Mouse (Mus musculus): ENCODE data around the gene Slc39a13.
"Not testable (repeated sequence)": the region's sequence is repeated elsewhere in the genome, so short reads cannot be mapped to it uniquely, and the experiment has no call there.

Slc39a13 gene

DNA sequence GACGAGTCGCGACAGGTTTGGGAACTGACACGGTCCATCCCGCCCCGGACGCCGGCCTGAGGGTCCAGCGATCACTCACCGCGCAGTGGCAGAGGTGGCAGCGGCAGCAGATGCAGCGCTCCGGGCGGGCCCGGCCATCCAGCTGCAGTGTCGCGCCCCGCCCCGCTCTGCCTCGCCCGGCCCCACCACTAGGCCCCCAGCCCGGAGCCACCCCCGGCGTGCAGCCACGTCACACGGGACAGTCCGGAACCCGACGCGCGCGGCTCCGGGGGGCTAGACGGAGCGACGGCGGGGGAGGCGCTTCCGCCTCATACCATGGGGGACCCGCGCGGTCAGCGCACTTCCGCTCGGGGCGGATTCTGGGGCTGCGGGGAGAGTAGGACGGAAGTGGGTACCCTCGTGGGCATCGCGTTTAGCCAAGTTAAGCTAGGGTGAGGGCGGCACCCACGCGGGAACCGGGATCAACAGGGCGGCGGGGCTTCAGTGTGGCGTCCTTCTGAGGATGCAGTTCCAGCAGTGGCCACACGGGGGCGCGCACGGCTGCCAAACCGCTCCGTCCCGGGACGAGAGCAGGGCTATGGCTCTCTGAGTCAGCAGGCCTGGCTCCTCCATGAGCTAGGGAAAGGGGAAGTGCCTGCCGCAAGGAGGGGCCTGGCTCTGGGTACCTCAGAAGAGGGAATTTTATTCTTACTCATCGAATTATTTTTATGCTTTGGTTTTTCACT, at the start of gene Slc39a13:
Slc39a13 (minus strand) TSS at position 342 of the 725 bp plus-strand sequence.
- peak; percentile 97 for DNase-seq

- no peak for DNase-seq
Measured at GRCm38 (mm10) chr2:91119551-91119950, 49.3 kb upstream of the Slc39a13 start.

DNA sequence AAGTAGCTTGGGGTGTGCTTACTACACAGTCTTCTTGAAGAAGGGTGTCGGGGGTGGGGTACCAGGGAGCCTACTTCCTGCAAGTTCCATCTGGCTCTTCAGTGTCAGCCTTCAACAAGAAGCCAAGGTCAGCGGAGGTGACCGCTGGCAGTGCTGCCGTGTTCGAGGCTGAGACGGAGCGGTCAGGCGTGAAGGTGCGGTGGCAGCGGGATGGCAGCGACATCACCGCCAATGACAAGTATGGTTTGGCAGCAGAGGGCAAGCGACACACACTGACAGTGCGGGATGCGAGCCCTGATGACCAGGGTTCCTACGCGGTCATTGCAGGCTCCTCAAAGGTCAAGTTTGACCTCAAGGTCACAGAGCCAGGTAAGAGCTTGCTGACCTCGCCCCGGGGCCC, 48.8 kb upstream of the Slc39a13 start:
- peak; percentile 7 for DNase-seq

DNA sequence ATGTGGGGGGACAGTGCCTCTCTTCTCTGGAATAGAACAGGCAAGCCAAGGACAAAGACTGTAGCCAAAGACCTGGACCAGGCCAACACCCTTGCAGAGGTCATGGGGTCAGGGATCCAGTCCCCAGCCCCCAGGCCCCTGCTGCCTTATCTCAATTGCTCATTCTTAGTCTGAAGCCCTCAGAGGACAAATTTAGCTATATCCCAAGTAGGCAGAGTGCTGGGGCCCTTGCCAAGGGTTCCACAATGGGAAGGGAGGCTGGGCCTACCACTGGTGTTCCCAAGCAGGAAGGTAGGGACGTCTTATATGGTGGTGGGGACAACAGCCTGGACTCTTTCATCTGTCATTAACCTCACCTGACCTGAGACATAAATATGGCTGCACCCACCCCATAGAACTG, 48.4 kb upstream of the Slc39a13 start:
- DNase-seq = no peak

DNA sequence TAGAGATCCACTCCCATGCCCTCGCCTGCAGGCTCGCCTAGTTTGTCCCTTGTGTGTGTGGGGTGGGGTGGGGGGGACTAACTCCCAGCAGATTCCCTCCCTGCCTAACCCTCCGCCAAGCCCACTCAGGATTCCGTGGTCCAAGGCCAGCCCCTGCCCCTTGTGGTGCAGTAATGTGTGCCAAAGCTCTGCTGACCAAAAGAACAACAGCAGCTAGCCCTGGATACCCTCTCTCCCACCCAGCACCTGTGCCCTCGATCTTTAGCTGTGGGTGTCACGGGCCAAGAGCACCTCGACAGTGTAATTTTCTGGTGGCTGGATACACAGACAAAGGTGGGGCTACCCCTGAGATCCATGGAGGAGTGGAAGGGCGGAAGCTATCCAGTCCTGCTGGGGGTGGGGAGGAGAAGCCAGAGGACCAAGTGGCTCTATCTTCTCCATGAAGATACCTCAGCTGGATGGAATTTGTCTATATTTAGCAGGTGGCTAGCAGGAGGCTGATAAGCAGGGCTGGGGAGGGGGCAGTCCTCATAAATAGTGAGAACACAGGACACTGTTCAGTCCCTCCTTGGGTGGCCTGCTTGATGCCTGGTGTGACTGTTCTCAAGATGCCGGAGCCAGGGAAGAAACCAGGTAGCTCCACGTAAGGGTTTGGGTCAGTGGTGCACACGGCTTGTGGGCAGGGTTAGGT, 47.5 kb upstream of the Slc39a13 start, which contains the start of gene Mybpc3:
Mybpc3 (plus strand) TSS at position 560 of the 691 bp plus-strand sequence.
- no peak for DNase-seq

DNA sequence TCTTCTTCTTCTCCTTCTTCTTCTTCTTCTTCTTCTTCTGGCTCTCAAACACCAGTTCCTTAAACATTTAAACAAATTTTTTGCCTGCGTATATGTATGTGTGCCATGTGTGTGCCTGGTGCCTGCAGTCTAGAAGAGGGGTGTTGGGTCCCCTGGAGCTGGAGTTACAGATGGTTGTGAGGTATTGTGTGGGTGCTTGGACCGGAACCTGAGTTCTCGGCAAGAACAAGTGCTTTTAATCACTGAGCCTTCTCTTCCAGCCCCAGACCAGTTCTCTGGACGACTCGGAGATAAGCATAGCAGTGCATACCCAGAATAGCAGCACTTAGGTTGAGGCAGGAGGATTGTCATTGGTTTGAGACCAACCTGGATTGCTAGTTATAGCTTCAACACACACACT, 46.6 kb upstream of the Slc39a13 start:
- no peak for DNase-seq

- DNase-seq = no peak
Measured at GRCm38 (mm10) chr2:91115578-91115970, 45.4 kb upstream of the Slc39a13 start.

GRCm38 (mm10) chr2:91114781-91115577, 44.8 kb upstream of the Slc39a13 start:
- peak; percentile 94 for DNase-seq

- DNase-seq = no peak
Measured at GRCm38 (mm10) chr2:91113852-91114251, 43.6 kb upstream of the Slc39a13 start.

- no peak for DNase-seq
Measured at GRCm38 (mm10) chr2:91113334-91113733, 43.1 kb upstream of the Slc39a13 start.

DNA sequence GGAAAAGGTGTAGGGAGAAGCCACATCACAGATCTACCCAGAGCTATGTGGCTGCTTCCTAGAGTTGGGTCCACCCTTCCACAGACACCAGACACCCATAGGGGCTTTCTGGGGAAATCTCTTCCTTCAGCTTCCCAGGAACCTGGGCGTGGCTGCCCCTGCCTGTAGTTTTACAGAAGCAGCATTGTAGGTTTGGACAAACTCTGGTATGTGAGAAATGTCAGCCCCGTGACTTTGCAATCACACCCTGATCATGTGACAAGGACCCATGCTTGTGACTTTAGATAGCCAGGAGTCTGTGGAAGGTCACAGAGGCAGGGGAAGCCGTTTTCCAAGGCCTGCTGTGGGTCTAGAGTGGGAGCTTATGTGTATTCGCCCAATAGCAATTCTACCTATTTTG, 42.3 kb upstream of the Slc39a13 start:
- DNase-seq = no peak

DNA sequence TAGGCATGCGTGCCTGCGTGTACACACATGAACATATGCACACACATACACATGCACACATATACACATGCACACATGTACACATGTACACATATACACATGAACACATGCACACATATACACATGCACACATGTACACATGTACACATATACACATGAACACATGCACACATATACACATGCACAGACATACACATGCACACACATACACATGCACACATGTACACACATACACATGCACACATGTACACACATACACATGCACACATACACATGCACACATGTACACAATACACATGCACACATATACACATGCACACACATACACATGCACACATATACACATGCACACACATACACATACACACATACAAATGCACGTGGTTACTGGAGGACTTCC, 41.6 kb upstream of the Slc39a13 start:
- DNase-seq = not testable (repeated sequence)

DNA sequence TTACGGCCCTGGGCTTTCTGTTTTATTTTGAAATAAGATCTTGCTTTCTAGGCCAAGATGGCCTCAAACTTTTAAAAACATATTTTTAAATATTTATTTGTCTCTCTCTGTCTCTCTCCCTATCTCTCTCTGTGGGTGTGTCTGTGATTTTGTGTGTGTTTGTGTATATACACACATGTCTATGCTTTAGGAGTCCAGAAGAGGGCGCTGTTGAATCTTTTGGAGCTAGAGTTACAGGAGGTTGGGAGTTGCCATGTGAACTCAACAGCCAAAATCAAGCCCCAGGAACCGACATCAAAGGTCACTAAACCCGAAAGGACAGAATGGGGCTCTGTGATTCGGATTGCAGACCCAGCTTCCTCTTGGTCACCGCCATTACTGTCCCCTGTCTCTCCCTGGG, 40.2 kb upstream of the Slc39a13 start:
- DNase-seq = no peak

DNA sequence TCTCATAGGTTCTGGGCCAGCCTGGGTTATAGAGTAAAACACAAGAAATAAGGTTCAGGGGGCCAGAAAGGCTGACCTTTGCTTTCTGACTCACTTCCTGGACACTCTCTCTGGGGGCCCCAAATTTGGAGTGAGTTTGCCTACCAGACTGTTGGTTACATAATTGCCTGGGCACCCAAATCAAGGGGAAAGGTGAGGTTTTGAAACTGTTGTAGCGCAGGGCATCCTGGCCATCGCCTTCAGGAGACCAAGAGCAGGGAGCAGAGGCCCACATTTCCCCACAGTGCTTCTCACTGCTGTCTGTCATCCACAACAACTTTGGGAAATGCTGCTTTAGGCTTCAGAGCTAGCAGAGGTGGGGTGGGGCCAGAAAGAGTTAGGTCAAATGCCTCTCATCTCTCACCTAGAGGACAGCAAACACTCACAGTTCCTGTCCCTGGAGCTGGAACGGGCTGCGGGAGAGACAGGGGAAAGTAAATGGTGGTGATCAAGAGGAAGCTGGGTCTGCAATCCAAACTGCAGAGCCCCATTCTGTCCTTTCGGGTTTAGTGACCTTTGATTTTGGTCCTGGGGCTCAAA, 39.7 kb upstream of the Slc39a13 start:
- no peak for DNase-seq

- no peak for DNase-seq
Measured at GRCm38 (mm10) chr2:91109241-91109640, 39.0 kb upstream of the Slc39a13 start.

- DNase-seq = no peak
Measured at GRCm38 (mm10) chr2:91108156-91108555, 37.9 kb upstream of the Slc39a13 start.

DNA sequence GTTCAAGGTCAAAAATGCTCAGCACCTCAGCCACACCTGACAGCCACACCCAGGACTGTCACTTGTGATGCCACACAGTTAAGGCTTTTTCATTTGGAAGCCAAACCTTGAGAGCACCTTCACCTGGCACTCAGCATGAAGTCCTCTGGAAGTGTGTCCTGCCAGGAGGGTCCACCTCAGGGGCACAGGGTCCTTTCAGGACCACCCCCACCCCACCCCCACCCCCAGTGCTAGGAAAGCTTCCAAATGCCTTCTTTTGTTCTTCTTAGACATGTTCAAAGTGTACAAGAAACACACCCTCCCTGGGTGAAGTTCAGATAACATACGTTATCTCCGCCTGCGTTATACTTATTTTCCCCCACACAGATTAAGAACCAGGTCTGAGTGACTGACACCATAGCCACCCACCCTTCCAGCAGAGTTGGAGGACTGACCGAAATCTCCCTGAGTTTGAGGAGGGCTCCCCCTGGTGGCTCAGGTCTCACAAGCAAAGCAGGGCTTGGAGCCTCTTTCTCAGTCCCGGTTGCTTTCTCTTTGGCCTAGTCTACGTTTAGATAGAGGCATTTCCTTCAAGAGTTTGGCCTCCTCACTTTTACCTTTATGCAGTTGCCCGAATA, 31.0 kb upstream of the Slc39a13 start:
- peak; percentile 90 for DNase-seq

- no peak for DNase-seq
Measured at GRCm38 (mm10) chr2:91098156-91098555, 27.9 kb upstream of the Slc39a13 start.

DNA sequence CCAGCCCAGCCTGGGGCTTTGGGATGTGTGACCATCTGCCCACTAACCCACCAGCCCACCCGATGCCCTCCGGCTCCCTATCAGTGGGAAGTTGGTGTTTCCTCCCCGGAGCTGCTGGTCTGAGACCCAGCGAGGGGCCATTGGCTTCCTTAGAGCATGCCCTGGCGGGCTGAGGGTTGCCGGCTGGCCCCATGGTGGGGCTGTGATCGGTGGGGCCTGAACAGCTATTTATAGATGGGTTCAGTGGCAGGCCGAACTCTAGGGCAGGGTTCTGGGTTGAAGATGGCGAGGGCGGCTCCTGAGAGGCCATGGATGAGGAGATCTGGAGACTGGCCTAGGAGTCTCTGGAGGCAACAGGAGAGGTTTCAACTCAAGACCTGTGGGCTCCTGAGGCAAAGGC, 26.8 kb upstream of the Slc39a13 start:
- no peak for DNase-seq

- no peak for DNase-seq
Measured at GRCm38 (mm10) chr2:91096524-91096923, 26.3 kb upstream of the Slc39a13 start.

DNA sequence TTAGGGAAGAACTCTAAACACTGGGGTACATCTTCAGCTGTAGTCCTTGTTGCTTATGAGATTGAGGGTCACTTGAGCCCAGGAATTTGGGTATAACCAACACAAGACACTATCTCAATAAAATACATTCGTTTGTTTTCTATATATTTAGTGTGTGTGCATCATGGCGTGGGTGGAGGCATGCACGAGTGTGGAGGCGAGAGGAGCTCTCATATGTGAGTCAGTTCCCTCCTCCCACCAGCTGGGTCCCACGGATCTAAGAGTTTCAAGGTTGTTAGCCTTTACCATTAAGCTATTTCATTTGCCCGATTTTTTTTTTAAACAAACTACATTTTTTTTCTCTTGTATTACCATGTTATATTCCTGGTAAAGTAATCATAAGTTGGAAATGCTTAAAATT, 20.6 kb upstream of the Slc39a13 start:
- DNase-seq = no peak

DNA sequence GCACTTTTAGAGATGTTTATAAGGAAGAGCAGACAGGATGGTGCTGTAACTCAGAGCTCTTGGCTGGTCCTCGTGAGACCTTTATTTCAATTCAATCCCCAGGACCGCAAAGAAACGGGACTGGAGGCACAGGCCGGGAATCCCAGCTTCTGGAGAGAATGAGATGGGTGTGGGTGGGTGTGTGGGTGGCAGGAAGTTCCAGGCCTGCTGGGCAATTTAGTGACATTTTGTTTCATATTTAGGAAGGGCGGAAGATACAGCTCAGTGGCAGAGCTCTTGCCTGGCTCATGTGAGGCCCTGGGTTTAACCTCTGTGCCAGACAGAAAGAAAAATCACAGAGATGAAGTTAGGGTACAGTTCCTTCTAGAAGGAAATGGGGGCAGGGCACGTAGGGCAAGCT, 20.0 kb upstream of the Slc39a13 start:
- no peak for DNase-seq

DNA sequence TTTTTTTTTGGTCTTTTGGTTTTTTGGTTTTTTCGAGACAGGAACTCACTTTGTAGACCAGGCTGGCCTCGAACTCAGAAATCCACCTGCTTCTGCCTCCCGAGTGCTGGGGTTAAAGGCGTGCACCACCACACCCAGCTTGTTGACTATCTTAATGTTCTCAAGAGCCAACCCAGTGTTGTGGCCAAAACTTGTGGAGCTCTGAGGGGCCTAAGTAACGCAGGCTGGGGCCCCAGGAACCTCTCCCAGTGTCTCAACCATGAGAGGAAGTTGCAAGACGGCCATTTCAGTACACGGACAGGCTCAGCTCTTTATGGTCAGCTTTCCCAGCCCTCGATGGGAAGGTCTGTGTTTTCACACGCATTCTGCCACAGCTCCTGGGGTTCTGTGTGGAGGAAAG, 18.8 kb upstream of the Slc39a13 start:
- DNase-seq = no peak
